Mouse (Mus musculus) cerebellum, adult (tissue): ENCODE data around the gene Gm17657.
"Not testable (repeated sequence)": the region's sequence is repeated elsewhere in the genome, so short reads cannot be mapped to it uniquely, and the experiment has no call there.

Experiments used
- ATAC-seq: cut with Nextera tagmentation; 2 replicates; pipeline ENCODE4 v1.9.2; 2017; ENCODE audit warnings: mild to moderate bottlenecking, moderate library complexity, mixed read lengths; ENCODE audit not compliant: insufficient number of reproducible peaks, low FRiP score, low TSS enrichment

Gm17657 gene

GRCm38 (mm10) chr17:29502669-29503665 lies 46.5 kb downstream of the Gm17657 start:
- ATAC-seq = no peak

GRCm38 (mm10) chr17:29502005-29502668 lies 47.3 kb downstream of the Gm17657 start:
- ATAC-seq = no peak

GRCm38 (mm10) chr17:29500802-29501469 lies 48.5 kb downstream of the Gm17657 start:
- ATAC-seq = no peak

- ATAC-seq = no peak
Observed at GRCm38 (mm10) chr17:29500243-29500740, 49.1 kb downstream of the Gm17657 start.

- ATAC-seq = no peak
Observed at GRCm38 (mm10) chr17:29499511-29499910, 49.9 kb downstream of the Gm17657 start.

- ATAC-seq = not testable (repeated sequence)
Observed at GRCm38 (mm10) chr17:29498952-29499351, 50.5 kb downstream of the Gm17657 start.

GRCm38 (mm10) chr17:29498028-29498427 lies 51.4 kb downstream of the Gm17657 start:
- ATAC-seq = no peak

GRCm38 (mm10) chr17:29497481-29497880 lies 52.0 kb downstream of the Gm17657 start:
- ATAC-seq = not testable (repeated sequence)

- no peak for ATAC-seq
Observed at GRCm38 (mm10) chr17:29497071-29497354, 52.4 kb downstream of the Gm17657 start.

- no peak for ATAC-seq
Observed at GRCm38 (mm10) chr17:29496211-29497070, 53.0 kb downstream of the Gm17657 start.

- no peak for ATAC-seq
Observed at GRCm38 (mm10) chr17:29494732-29495076, 54.7 kb downstream of the Gm17657 start.

- no peak for ATAC-seq
Observed at GRCm38 (mm10) chr17:29494062-29494731, 55.2 kb downstream of the Gm17657 start.

GRCm38 (mm10) chr17:29493461-29493980 lies 55.9 kb downstream of the Gm17657 start:
- ATAC-seq = no peak

- ATAC-seq = no peak
Observed at GRCm38 (mm10) chr17:29492269-29493191, 56.9 kb downstream of the Gm17657 start.

- ATAC-seq = no peak
Observed at GRCm38 (mm10) chr17:29491591-29492268, 57.7 kb downstream of the Gm17657 start.

GRCm38 (mm10) chr17:29490713-29491581 lies 58.5 kb downstream of the Gm17657 start, which contains the start of gene Pim1:
Pim1 (plus strand) TSS chr17:29490753.
- peak; percentile 54 for ATAC-seq
